Mouse (Mus musculus): ENCODE data around the gene Tbc1d12. TPM values are rescaled to one million over a fixed set of nuclear protein-coding genes. Genes with fewer than 3 reads are reported as not detected.

Gene Tbc1d12
- polyA plus RNA-seq, 1 experiment from 2014 or later, result 1.8 TPM

DNA sequence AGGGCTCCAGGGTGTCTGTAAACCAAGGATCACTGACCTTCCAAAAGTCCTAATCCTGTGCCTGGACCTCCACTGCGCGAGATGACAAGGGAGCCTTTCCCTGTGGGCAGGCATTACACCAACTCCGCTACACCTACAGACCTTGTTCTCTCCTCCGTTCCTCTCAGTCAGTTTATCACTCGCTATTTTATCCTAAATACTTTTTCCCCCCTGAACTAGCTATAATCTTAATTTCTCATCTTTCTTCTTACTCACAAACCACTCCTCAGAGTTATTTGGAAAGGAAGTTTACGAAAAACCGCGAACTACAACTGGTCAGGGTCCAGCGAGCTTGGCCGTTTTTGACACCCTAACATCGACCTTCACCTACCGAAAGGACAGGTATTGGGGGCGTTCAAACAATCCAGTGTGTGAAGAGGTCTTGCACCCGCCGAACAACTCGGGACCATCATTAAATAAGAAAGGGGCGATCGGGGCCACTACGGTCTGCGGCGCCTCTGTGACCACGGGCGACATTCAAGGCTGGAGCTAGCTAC, 93.9 kb downstream of the Tbc1d12 start:
- 1% methylated on average over 23 of the region's 23 CpGs for WGBS
- Histone ChIP-seq H3K9me3 (replicated peaks; ENCODE audit: control insufficient read depth, low read length) (no peaks in the 10 kb centered on the region), H3K36me3 (ENCODE audit: control insufficient read depth, insufficient read depth, low read length) (no peaks in the 10 kb centered on the region), H3K4me1 (ENCODE audit: control insufficient read depth, insufficient read depth, low read length) (peaks cover 7% of the 10 kb centered on the region), H3K4me2 (ENCODE audit: low read depth, low read length) (peak overlapping the region; percentile 85), H3K9ac (ENCODE audit: low read length) (peak overlapping the region; percentile 92), H3K27ac (ENCODE audit: low read length) (0 out of 2 replicates have a peak overlapping the region, but pooled peaks have one; percentile 42), H3K27me3 (ENCODE audit: control insufficient read depth, insufficient read depth, low read length) (no peaks in the 10 kb centered on the region), H3K4me3 (replicated peaks; ENCODE audit: low read length) (peak overlapping the region; percentile 82)
- ATAC-seq (ENCODE audit: insufficient read depth, low FRiP score), result peak; percentile 28; the same call in 1 of the 2 replicates

DNA sequence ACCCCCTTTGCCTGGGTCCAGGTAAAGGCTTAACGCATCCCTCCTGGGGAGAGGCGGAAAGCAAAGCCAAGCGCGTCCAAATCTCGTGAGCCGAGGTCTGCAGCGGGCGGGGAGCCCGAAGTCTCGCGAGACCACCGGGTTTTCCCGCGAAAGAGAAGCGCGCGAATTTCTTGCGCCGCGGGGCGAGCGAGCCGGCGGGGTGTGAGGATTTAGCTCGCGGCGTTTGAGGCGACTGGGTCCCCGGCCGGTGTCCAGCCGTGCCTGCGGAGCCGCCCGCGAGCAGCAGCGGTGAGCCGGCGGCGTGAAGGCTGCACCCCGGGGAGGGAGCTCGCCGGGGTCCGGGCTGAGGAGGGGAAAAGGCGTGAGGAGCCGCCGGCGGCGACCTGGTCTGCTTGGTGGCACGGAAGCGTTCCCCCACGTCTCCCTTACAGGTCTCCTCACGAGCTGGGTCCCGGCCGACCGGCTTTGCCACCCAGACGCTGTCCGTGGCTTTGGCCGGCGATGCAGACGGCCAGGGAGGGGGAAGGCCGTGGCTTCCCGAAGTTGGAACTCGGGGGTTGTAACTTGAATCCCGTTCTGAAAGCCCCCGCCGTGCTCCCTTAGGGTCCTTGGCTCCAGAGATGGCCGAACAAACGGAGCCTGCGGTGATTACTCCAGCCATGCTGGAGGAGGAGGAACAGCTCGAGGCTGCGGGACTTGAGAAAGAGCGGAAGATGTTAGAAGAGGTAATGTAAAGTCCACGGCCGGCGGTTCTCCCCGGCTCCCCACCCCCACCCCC, 94.6 kb downstream of the Tbc1d12 start, which contains the start of gene Hells:
Hells (plus strand) TSS at position 128 of the 778 bp plus-strand sequence.
- WGBS, result under 1% methylated on average over 76 of the region's 76 CpGs
- no peaks in the 10 kb centered on the region for H3K27me3 ChIP-seq (ENCODE audit: control insufficient read depth, insufficient read depth, low read length)
- H3K9me3 ChIP-seq (replicated peaks; ENCODE audit: control insufficient read depth, low read length), result no peaks in the 10 kb centered on the region
- H3K4me1 ChIP-seq (ENCODE audit: control insufficient read depth, insufficient read depth, low read length), result peaks cover 7% of the 10 kb centered on the region
- H3K9ac ChIP-seq (ENCODE audit: low read length), result peak within 1 kb of the TSS; percentile 92
- ATAC-seq (ENCODE audit: insufficient read depth, low FRiP score), result peak; percentile 90
- no peaks in the 10 kb centered on the region for H3K36me3 ChIP-seq (ENCODE audit: control insufficient read depth, insufficient read depth, low read length)
- H3K4me3 ChIP-seq (replicated peaks; ENCODE audit: low read length), result peak within 1 kb of the TSS; percentile 82
- peak within 1 kb of the TSS; percentile 85 for H3K4me2 ChIP-seq (ENCODE audit: low read depth, low read length)
- peak within 1 kb of the TSS; percentile 72 for H3K27ac ChIP-seq (ENCODE audit: low read length)

DNA sequence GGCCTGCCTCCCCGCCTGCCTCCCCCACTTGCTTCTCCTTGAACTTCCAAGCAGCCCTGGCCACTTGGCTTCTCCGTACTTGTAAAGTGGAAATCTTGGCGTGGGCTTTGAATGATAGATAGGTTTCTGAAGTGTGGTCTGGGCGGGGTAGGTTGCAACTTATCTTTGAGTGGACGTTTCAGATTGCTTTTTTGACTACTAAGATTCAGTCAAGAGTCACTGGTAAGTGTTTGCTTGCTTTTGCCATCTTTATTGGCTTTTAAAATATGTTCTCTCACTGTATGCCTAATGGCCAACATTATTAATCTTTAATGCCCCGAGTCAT, 95.1 kb downstream of the Tbc1d12 start:
- WGBS, result 1% methylated on average over 6 of the region's 6 CpGs
- peak overlapping the region; percentile 92 for H3K9ac ChIP-seq (ENCODE audit: low read length)
- ATAC-seq (ENCODE audit: insufficient read depth, low FRiP score), result no peak
- no peaks in the 10 kb centered on the region for H3K27me3 ChIP-seq (ENCODE audit: control insufficient read depth, insufficient read depth, low read length)
- peak overlapping the region; percentile 82 for H3K4me3 ChIP-seq (replicated peaks; ENCODE audit: low read length)
- no peak overlapping the region for H3K27ac ChIP-seq (ENCODE audit: low read length)
- peak overlapping the region; percentile 85 for H3K4me2 ChIP-seq (ENCODE audit: low read depth, low read length)
- peaks cover 7% of the 10 kb centered on the region for H3K4me1 ChIP-seq (ENCODE audit: control insufficient read depth, insufficient read depth, low read length)
- H3K9me3 ChIP-seq (replicated peaks; ENCODE audit: control insufficient read depth, low read length), result no peaks in the 10 kb centered on the region
- no peaks in the 10 kb centered on the region for H3K36me3 ChIP-seq (ENCODE audit: control insufficient read depth, insufficient read depth, low read length)

DNA sequence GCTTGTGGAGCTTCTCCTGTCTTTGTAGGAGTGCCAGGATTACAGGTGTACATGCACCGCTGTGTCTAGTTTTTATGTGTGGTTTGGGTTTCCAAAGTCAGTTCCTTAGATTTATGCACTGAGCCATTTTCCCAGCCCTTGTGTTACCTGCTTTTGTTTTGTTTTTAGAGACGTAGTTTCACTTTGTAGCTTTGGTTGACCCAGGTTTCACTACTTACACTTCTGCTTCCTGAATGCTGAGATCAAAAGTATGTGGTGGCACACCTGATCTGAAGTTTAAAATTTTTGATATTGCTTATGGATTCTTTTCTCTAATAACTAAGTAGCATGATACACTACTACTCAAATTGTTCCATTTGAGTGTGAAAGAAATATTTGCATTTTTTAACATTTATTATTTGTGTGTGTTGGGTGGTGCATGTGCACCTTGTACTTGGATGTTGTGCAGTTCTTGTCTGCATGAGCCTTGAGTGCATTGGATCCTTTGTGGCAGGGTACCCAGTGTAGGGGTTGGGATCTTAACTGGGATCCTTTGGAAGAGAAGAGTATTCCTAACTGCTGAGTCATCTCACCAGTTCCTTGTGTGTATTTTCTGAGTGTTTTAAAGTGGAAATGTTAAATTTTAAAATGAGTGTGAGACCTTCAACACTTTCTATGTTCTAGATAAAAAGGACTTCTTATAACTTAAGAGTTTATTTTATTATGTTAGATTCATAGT, 108.4 kb downstream of the Tbc1d12 start:
- H3K4me1 ChIP-seq (ENCODE audit: control insufficient read depth, insufficient read depth, low read length), result no peaks in the 10 kb centered on the region
- H3K27ac ChIP-seq (ENCODE audit: low read length), result no peak overlapping the region
- H3K4me2 ChIP-seq (ENCODE audit: low read depth, low read length), result no peak overlapping the region
- no peaks in the 10 kb centered on the region for H3K36me3 ChIP-seq (ENCODE audit: control insufficient read depth, insufficient read depth, low read length)
- H3K9me3 ChIP-seq (replicated peaks; ENCODE audit: control insufficient read depth, low read length), result no peaks in the 10 kb centered on the region
- no peak overlapping the region for H3K9ac ChIP-seq (ENCODE audit: low read length)
- no peak overlapping the region for H3K4me3 ChIP-seq (replicated peaks; ENCODE audit: low read length)
- no peak for ATAC-seq (ENCODE audit: insufficient read depth, low FRiP score)
- 85% methylated on average over 2 of the region's 2 CpGs for WGBS
- H3K27me3 ChIP-seq (ENCODE audit: control insufficient read depth, insufficient read depth, low read length), result no peaks in the 10 kb centered on the region

Other genes starting within 250 kb of the Tbc1d12 start
- gene Noc3l, start 17.3 kb upstream of the Tbc1d12 start, polyA plus RNA-seq (2015; fragmentation: Nextera tagmentation; extraction: Ambion mirVana), result 7.1 and 8.1 TPM in 2 replicates
- gene Hells, start 94.3 kb downstream of the Tbc1d12 start, polyA plus RNA-seq (2015; fragmentation: Nextera tagmentation; extraction: Ambion mirVana), result 34.5 and 40.3 TPM in 2 replicates
- 0.51 and 0.99 TPM in 2 replicates for gene Cyp2c55, start 170.4 kb downstream of the Tbc1d12 start, polyA plus RNA-seq (2015; fragmentation: Nextera tagmentation; extraction: Ambion mirVana)
- gene Cyp2c65, start 224.4 kb downstream of the Tbc1d12 start, polyA plus RNA-seq (2015; fragmentation: Nextera tagmentation; extraction: Ambion mirVana), result 11.7 and 14.0 TPM in 2 replicates

Data from stomach, embryonic 16.5 days (tissue).